Mouse (Mus musculus): Measurements from ENCODE around the gene Igfbp3.

DNA sequence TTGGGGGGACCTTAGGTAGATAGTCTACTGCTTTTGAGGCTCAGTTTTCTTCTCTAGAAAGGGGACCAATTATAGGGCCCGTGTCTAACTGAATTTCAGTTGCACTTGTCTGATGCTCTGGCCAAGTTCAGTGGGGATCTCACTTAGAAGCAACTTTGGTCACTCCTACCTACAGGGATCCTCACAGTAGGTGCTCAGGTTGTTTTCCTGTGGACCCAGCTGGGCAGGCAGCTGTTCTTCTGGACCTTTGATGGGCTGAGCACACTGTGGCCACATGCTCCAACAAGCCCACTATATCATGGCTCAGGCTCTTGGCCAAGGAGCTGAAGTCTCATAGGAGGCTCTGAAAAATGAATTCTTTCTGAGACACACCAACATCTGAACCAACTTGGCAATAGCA is 31.1 kb upstream of the Igfbp3 start:
- TF ChIP-seq CTCF (IDR thresholded peaks at IDR 0.05; ENCODE audit: borderline replicate concordance, insufficient read depth, low read depth, low read length) (no peak), POLR2A (IDR thresholded peaks at IDR 0.05; ENCODE audit: borderline replicate concordance, insufficient read depth, low read length) (no peak)
